Mouse (Mus musculus): ENCODE data around the gene Rnf186.

Gene Rnf186

GRCm38 (mm10) chr4:138966866-138967265 lies at the start of gene Rnf186:
TSS of gene Rnf186 (plus strand) at chr4:138967112.
- DNase-seq (ENCODE audit: low spot score), result no peak

- no peak for DNase-seq (ENCODE audit: low spot score)
Measured at GRCm38 (mm10) chr4:138917282-138917681, 49.6 kb upstream of the Rnf186 start.

- DNase-seq (ENCODE audit: low spot score), result no peak
Measured at GRCm38 (mm10) chr4:138921254-138922130, 45.4 kb upstream of the Rnf186 start.

GRCm38 (mm10) chr4:138922131-138922459 lies 44.8 kb upstream of the Rnf186 start:
- peak; percentile 94 for DNase-seq (ENCODE audit: low spot score)

- no peak for DNase-seq (ENCODE audit: low spot score)
Measured at GRCm38 (mm10) chr4:138925561-138925960, 41.4 kb upstream of the Rnf186 start.

- no peak for DNase-seq (ENCODE audit: low spot score)
Measured at GRCm38 (mm10) chr4:138933862-138934261, 33.0 kb upstream of the Rnf186 start.

DNA sequence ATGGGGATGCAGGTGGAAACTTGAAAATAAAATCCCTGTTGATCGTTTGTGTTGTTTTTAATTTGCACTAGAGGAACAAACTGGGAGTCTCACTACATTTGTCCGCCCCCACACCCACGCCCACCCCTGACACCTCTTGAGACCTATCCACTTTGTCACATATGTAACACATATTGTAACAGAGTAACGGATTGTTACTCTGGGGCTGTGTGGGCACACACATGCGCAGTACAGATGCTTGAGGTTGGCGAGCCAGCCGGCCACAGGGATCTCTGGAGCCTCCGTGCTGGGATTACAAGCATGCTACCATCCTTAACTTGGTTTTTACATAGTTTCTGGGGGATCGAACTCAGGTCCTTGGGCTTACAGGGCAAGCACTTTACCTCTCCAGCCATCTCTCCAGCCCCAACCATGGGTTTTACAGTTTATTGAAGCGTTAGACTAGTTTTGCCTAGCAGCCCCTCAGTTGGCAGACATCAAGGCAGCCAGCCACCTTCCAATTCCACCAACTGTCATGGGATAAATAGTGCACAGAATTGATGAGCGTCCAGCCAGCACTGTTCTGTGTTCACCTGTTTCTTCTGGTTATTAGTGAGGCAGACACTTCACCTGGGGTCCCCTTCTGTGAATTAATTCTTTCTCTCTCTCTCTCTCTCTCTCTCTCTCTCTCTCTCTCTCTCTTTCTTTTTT lies 32.3 kb upstream of the Rnf186 start:
- no peak for DNase-seq (ENCODE audit: low spot score)

DNA sequence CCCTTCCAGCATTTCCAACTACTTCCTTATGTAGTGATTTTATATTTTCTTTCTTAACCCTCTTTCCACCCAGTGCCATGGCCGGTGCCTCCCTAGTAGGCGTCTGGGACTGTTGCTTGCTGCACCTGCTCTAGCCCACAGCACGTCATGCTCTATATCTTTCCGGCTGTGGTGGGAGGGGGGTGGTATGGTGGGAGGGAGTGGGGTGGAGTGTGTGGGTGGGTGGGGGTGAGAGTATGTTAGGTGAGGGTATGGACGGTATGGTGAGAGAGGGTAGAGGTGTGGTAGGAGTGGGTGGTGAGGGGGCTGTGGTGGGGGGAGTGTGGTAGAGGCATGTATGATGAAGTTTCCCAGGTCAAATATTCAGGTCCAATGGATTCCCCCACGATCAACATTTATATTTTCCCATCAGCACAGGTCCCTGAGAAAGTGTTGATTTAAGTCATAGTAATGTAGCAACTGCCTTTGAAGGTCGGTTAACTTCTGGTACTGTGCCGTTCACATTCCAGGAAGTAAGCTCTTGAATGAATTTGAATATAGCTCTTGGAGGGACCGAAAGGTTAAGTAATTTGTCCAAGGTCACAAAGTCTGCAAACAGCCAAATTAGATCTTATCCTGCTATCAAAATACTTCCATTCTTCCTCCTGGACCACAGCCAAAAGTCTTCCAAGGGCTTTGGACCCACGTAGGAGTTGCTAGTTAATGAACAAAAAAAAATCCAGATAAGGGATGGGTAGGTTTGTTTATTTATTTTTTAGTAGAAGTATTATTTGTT lies 28.2 kb upstream of the Rnf186 start:
- no peak for DNase-seq (ENCODE audit: low spot score)

- DNase-seq (ENCODE audit: low spot score), result no peak
Measured at GRCm38 (mm10) chr4:138939481-138939880, 27.4 kb upstream of the Rnf186 start.

DNA sequence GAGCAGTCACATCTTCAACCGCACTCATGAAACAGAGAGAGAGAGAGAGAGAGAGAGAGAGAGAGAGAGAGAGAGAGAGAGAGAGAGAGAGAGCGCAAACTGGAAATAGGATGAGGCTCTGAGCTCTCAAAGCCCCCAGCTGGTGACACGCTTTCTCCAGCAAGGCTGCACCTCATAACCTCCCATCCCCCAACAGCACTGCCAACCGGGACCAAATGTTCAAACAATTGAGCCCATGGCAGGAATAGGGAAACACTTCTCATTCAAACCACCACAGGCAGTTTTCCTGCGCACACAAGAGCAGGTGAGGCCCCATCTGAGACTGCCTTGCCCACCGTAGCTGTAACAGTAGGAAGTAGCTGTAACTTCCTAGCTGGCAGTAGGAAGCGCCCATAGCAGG lies 25.5 kb upstream of the Rnf186 start:
- DNase-seq (ENCODE audit: low spot score), result peak; percentile 21

- no peak for DNase-seq (ENCODE audit: low spot score)
Measured at GRCm38 (mm10) chr4:138941966-138942365, 24.9 kb upstream of the Rnf186 start.

DNA sequence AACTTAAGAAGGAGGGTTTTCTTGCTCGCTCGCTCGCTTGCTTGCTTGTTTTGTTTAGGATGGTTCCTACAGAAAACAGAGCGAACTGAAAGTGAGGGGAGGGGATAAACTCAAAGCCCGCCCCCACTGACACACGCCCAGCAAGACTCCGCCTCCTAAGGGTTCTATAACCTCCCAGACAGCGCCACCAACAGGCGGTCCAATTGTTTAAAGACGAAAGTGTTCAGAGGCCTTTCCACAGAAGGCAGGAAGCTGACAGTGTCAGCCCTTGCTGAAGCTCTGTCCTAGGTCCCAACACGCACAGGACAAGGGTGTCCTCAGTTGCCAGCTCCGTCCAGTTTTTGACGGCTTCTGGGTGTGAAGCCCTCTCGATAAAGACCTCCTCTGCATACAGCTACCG lies 23.2 kb upstream of the Rnf186 start:
- DNase-seq (ENCODE audit: low spot score), result peak; percentile 81

- no peak for DNase-seq (ENCODE audit: low spot score)
Measured at GRCm38 (mm10) chr4:138948257-138948656, 18.7 kb upstream of the Rnf186 start.

DNA sequence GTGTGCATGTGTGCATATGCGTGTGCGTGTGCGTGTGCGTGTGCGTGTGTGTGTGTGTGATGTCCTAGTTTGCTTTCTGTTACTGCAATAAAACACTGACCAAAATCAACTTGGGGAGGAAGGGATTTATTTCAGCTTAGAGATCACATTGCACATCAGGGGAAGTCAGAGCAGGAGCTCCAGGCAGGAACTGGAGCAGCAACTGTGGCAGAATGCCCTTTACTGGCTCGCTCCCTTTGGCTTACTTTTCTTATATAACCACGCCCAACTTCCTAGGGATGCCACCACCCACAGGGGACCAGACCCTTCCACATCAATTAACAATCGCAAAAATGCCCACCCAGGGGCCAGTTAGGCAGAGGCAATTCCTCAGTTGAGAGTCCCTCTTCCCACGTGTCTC lies 8.3 kb upstream of the Rnf186 start:
- DNase-seq (ENCODE audit: low spot score), result no peak

DNA sequence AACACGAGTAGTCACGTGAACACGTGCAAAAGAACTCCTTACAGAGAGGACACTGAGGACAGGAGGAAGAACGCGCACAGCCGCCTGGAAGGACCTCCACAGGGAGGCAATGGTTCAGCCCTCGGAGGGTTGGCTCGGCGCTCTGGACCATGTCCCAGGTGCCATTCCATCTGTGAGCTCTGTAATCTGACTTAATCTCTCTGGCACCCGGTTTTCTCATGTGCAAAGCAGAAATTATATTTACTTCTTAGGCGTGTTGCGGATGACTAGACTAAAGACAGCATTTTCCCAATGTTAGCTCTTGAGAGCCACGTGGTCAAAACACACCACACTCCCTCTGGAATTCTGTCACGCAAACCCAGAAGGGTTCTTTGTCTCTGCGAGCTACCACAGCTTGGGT lies 7.8 kb upstream of the Rnf186 start:
- no peak for DNase-seq (ENCODE audit: low spot score)

- DNase-seq (ENCODE audit: low spot score), result no peak
Measured at GRCm38 (mm10) chr4:138959926-138960325, 7.0 kb upstream of the Rnf186 start.

DNA sequence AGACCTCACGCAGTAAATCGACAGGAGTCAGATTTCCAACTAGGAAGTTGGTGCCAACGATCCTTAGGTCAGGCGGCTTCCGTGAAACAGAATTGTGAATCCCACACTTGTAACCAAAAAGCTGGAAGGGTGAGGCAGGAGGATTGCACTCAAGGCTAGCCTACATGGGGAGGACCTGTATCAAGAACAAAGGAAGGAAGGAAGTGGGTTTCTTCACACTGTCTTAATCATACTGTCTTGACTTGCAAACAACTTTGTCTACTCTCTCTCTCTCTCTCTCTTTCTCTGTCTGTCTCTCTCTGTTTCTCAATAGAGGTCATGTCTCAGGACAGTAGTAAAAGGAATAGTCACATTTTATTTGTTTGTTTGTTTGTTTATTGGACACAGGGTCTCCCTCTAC lies 4.2 kb upstream of the Rnf186 start:
- no peak for DNase-seq (ENCODE audit: low spot score)

DNA sequence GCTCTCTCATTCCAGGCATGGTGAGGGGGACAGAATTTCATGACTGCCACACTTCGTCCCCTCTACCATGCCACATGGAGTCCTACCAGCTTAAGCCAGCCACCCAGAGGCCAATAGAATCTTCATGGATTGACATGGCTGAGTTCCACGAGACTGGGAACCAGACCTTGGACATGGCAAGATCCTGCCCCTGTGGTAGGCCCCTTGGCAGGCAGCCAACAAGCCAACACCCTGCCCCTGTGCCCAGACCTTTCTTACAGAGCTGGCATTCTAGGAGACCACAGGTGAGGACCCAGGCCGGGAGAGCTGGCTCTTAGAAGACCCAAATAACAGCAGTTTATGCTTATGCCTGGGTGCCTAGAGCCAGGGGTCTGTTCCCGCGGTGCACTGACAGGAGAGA lies 1.0 kb upstream of the Rnf186 start:
- no peak for DNase-seq (ENCODE audit: low spot score)

DNA sequence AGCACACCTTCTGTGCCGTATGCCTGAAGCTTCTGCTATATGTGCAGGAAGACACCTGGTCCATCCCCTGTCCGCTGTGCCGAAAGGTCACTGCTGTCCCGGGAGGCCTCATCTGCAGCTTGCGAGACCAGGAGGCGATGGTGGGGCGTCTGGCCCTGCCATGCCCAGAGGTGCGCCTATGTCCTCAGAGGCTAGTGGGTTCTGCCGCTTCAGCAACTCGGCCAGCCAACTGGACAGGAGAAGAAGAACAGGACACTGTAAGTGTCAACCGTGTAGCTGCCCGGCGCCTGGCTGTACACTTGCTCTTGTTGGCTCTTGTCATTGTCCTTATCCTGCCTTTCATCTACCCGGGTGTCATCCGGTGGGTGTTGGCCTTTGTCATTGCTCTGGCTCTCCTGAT lies 573 bp downstream of the Rnf186 start:
- DNase-seq (ENCODE audit: low spot score), result no peak

- no peak for DNase-seq (ENCODE audit: low spot score)
Measured at GRCm38 (mm10) chr4:138968772-138969556, 2.1 kb downstream of the Rnf186 start.

DNA sequence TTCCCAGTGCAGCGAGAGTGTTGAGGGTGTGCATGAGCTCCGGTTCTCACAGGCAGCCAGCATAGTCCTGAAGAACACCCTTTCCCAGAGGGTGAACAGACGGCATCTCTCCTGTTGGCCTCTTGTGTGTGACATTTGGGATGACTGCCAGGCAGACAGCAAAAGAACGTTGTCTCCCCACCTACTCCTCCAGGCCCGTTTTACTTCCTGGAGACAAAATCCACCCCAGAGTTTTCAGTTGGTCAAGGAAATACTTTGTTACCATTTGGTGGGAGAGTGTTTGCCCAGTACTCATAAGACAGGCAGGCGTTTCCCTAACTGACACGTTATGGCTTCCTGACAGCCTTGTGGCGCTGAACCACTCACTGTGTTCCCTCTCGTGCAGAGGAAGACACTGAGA lies 2.8 kb downstream of the Rnf186 start:
- DNase-seq (ENCODE audit: low spot score), result no peak

DNA sequence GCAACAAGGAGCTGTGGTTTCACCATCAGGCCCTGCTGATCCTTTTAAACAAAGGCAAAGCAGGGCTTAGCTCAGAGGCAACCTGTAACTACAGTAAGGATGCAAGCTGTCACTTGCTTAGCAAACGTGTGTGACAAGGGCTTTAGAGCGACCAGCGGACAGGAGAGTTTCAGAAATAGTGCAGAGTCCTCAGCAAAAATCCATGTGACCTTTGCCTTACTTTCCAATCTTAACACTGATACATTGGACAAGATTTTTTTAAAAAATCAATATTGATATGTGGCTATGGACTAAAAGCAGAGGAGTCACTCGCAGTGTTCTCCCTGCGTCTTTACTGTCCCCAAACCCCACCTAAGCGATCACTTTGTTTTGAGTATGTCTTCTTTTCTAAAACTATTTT lies 4.5 kb downstream of the Rnf186 start:
- no peak for DNase-seq (ENCODE audit: low spot score)

Data from embryo, embryonic 10 days (tissue).